Mouse (Mus musculus) right cerebral cortex, adult 18-20 months (tissue): ENCODE measurements around the gene Arhgap11a.

Experiments
- DNase-seq: peaks from one replicate; pipeline ENCODE4 v3.0.0; 2022; ENCODE audit warnings: mixed read lengths

Arhgap11a gene

GRCm38 (mm10) chr2:113817681-113818606 is 30.5 kb downstream of the Arhgap11a start:
- no peak for DNase-seq

- DNase-seq = no peak
Measured at GRCm38 (mm10) chr2:113807640-113808039, 40.8 kb downstream of the Arhgap11a start.

GRCm38 (mm10) chr2:113806851-113807577 is 41.4 kb downstream of the Arhgap11a start:
- DNase-seq = no peak

- no peak for DNase-seq
Measured at GRCm38 (mm10) chr2:113805765-113806164, 42.7 kb downstream of the Arhgap11a start.

- no peak for DNase-seq
Measured at GRCm38 (mm10) chr2:113803753-113804152, 44.7 kb downstream of the Arhgap11a start.

- no peak for DNase-seq
Measured at GRCm38 (mm10) chr2:113800846-113801245, 47.6 kb downstream of the Arhgap11a start.

- no peak for DNase-seq
Measured at GRCm38 (mm10) chr2:113798605-113799004, 49.9 kb downstream of the Arhgap11a start.

- no peak for DNase-seq
Measured at GRCm38 (mm10) chr2:113795186-113795585, 53.3 kb downstream of the Arhgap11a start.

GRCm38 (mm10) chr2:113793521-113793920 is 54.9 kb downstream of the Arhgap11a start:
- DNase-seq = no peak

- DNase-seq = no peak
Measured at GRCm38 (mm10) chr2:113788821-113789387, 59.6 kb downstream of the Arhgap11a start.

- DNase-seq = no peak
Measured at GRCm38 (mm10) chr2:113787882-113788281, 60.6 kb downstream of the Arhgap11a start.

GRCm38 (mm10) chr2:113784851-113785250 is 63.6 kb downstream of the Arhgap11a start:
- DNase-seq = no peak

- DNase-seq = no peak
Measured at GRCm38 (mm10) chr2:113781521-113781920, 66.9 kb downstream of the Arhgap11a start.
